In the genomic region with DNA sequence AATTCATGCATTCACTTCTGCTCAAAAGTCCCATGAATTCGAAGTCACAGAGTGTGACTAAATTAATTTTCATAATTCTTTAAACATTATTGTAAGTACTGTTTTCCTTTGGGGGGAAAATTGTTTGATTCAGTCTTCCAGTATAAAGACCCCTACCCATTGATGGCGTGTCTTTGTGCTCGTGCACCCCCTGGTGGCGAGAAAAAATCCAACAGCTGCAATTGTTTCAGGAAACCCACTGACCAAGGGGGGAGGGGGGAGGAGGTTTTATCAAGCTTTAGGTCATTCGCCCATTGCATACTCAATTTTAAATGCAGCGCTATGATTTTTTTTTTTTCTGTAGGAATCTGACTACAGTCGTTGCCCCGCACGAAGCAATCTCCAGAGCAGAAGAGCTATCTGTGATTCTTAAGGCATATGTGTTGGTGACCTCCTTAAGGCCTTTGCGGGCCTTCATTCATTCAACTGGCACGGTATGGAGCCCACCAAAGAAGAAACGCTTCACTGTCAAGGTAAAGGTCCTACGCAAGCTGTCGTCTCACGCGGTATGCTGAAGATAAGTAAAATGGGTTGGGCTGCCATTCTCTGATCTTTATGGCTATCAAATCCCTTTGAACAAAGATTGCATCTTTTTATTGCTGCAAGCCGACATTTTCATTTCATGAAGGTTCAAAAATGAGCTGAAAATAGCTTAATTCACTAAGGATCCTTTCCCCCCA, we compare ENCODE assay signal across 9 mouse cellular contexts.
A peak's percentile ranks its signal among the peaks of the same experiment; 100 is the strongest.
DNase-seq lines count a peak whose midpoint lies in the region; ATAC-seq lines count a peak whose summit lies in the region.
"Had no signal": no experiment of that assay in that cellular context is flagged by ENCODE, and none has a peak within 500 bp of the region (broad histone marks: within the 10 kb centered on the region; RNA-seq: fewer than 3 reads in every experiment).

No protein-coding gene starts in this region.

- DNase-seq in cerebellum, postnatal 10 days, result peak; percentile 77 to 78
- no peak for DNase-seq in cerebellum, adult 9-10 months
- DNase-seq in neural tube, embryonic 10.5 days (ENCODE audit: extremely low spot score, low spot score), result peak; percentile 69
- DNase-seq in embryo, embryonic 10.5 days (ENCODE audit: low spot score), result peak; percentile 86
- no peak for DNase-seq in frontal cortex, postnatal 14 days (ENCODE audit: low spot score in 2 of 2)

- ATAC-seq in neural tube, embryonic 15.5 days (ENCODE audit: low FRiP score), result no peak
- peak; percentile 67 for ATAC-seq in intestine, embryonic 15.5 days
- ATAC-seq in megakaryocyte progenitor cell, adult 5-6 weeks (replicated peaks; ENCODE audit: poor library complexity), result peak; percentile 68

- H3K9me3 ChIP-seq in neural tube, embryonic 15.5 days (replicated peaks), result no peaks in the 10 kb centered on the region
- H3K9me3 ChIP-seq in intestine, embryonic 15.5 days, result no peaks in the 10 kb centered on the region

- H3K4me2 ChIP-seq in neural tube, embryonic 15.5 days, result no peak overlapping the region
- H3K4me2 ChIP-seq in intestine, embryonic 15.5 days (replicated peaks), result peak overlapping the region; percentile 40

- WGBS in neural tube, embryonic 15.5 days, result 57% methylated on average over 17 of the region's 17 CpGs
- 48% methylated on average over 17 of the region's 17 CpGs for WGBS in intestine, embryonic 15.5 days

- H3K27me3 ChIP-seq in neural tube, embryonic 15.5 days (replicated peaks), result no peaks in the 10 kb centered on the region
- H3K27me3 ChIP-seq in intestine, embryonic 15.5 days (replicated peaks), result no peaks in the 10 kb centered on the region

- H3K4me1 ChIP-seq in neural tube, embryonic 15.5 days, result no peaks in the 10 kb centered on the region
- no peaks in the 10 kb centered on the region for H3K4me1 ChIP-seq in intestine, embryonic 15.5 days (replicated peaks)

- H3K36me3 ChIP-seq in neural tube, embryonic 15.5 days, result no peaks in the 10 kb centered on the region
- no peaks in the 10 kb centered on the region for H3K36me3 ChIP-seq in intestine, embryonic 15.5 days

- H3K9ac ChIP-seq in neural tube, embryonic 15.5 days (replicated peaks), result no peak overlapping the region
- H3K9ac ChIP-seq in intestine, embryonic 15.5 days, result no peak overlapping the region

- no peak overlapping the region for H3K4me3 ChIP-seq in neural tube, embryonic 15.5 days (replicated peaks)
- 0 out of 2 replicates have a peak overlapping the region, but pooled peaks have one; percentile 2 for H3K4me3 ChIP-seq in intestine, embryonic 15.5 days (replicated peaks)
- H3K4me3 ChIP-seq: myocyte had no signal

- H3K27ac ChIP-seq in neural tube, embryonic 15.5 days (replicated peaks), result no peak overlapping the region
- H3K27ac ChIP-seq in intestine, embryonic 15.5 days, result no peak overlapping the region

Comparison
In these comparisons a context has a peak if more than half of its experiments do, and no peak if none do; other contexts are left out.
1. DNase-seq: peak in cerebellum, postnatal 10 days (2 of 2), neural tube, embryonic 10.5 days (single experiment) and embryo, embryonic 10.5 days (single experiment); none in cerebellum, adult 9-10 months (single experiment) and frontal cortex, postnatal 14 days (0 of 2).